Mouse (Mus musculus) cerebellum, adult 11-12 months (tissue): ENCODE results near the gene Dnah1.

Experiments used
- DNase-seq: peaks from one replicate; pipeline ENCODE4 v3.0.0; 2022

Dnah1 gene

DNA sequence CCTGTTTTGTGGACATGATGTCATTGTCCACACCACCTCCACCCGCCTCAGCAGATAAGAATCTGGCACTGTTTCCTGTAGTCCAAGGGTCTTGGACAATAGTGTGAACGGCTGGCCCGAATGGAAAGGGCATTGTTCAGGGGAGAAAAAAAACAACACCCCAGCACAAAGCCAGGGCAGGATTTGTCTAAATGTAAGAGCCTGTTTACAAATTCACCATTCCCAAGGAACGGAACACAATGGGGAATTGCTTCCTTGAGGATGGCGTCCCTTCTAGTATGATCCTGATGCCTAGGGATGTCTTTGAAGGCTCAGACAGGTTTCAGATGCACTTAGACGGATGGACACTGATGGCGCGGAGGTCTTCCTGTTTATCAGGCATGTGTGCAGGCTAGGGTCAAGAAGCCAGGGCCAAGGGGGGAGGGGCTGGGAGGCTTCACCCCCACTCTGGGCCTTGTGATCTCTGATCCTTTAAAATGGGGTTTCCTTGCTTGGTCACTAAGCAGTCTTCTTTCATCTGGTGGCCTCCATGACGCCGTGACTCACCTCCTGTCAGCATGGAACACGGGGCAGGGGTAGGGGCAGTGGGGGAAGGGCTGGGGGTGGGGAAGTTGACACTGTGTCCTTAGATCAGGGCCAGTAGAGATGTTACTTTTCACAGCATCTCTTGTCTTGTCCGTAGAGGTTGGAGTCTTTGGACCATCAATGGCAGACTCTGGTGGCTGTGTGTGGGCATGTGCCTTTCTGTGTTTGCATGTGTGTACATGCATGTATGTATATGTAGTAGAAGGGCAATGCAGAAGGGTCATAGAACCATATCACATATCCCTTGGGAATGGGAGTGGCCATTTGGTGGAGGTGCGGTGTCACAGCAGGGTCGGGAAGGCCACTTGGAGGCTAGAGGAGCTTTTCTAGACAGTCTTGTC lies 90.4 kb downstream of the Dnah1 start:
- no peak for DNase-seq

DNA sequence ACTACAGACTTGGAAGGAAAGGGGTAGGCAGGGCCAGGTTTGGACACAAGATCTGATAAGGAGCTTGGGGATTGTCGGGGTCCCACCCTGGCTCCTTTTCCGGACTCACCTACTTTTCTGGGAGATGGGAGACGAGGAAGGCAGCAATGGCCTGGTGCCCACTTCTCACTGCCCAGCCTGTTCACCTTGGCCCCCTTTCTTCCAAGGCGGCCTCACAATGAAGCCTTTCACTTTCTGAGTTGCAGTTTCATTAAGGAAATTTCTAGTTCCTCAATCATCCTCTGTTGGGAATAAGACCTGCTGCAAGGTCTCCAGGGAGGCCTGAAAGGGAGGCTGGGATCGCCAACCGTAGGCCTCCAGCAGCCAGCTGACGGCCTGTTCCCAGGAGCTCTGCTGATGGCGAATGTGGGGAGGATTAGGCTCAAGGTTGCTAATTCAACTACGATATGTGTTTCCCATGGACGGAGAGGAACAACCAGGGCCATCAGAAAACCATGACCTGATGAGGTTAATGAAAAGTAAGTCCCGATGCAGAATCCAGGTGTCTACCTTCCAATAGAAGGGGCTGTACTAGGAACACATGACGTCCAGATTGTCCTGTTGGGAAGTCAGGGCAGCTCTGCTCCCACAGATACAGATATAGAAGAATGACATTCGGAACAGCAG lies 91.2 kb downstream of the Dnah1 start:
- DNase-seq, result no peak

DNA sequence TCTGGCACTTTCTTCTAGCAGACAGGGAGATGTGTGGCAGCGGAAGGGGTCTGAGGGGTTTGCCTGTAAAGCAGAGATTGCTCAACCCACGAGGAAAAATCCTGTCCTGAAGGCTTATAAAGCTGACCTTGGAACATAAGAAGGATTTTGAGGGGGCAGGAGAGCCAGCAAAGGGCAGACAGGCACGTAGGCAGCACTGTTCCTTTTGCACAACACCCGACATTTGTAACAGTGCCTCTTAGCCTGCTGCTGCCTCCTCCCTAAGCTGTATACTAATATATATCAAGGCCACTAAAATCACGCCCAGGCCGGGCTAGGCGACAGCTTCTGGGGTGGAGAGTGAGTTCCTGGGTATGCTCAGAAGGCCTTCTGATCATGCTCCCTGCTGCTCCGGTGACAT lies 93.3 kb downstream of the Dnah1 start:
- no peak for DNase-seq

DNA sequence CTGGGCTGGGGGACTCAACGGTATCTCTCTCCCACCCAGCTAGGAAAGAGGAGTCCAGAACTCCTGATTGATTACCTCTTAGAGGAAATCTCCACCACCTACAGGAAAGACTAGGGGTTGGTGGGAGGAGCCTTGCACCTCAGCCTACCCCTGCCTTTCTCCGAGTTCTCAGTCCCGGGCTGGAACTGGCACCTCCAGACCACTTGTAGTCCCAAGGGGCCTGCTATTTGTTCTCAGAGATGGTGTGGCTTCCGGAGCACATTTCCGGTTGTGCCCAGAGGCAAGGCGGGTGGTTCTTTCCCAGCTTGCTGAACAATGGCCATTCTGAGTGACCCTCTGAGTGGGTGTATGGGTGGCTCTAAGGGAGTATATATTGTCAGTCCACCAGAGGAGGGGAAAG lies 95.5 kb downstream of the Dnah1 start:
- DNase-seq, result no peak

DNA sequence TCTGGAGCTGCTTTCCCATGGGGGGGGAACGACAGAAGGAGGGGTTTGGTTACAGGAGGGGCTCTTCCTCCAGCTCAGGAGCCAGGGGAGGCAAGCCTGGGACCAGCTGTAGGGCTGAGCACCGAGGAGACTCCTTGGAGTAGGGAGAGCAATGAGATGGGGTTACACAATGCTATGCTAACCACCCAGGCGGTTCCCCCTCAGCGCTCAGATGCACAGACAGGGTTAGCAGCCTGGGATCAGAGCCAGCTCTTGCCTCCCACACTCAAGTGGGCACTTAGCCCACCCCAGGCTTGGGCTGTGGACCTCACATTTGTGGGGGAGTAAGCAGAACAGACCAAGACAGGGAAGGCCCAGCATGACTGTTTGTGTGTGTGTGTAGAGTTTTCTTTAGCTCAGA lies 96.7 kb downstream of the Dnah1 start:
- no peak for DNase-seq

DNA sequence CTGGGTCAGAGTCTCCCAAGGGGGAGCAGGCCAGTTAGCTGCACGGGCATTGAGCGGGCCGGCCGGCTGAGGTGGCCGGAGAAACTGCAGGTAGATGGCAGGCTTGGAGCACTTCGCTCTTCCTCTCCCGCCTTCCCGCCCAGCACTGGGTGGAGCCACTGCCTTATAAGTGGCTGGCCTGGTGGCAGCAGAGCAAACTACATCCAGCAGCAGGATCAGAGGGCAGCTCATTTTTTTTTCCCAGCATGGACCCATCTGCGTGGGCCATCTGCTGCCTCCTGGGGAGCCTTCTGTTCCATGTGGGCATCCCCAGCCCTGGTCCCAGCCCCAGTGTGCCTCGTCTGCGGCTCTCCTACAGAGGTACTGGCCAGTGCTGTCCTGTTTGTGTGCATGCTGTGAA lies 106.0 kb downstream of the Dnah1 start, which contains the start of gene Sema3g:
Sema3g (plus strand) TSS at position 195 of the 400 bp plus-strand sequence.
- peak; percentile 87 for DNase-seq

DNA sequence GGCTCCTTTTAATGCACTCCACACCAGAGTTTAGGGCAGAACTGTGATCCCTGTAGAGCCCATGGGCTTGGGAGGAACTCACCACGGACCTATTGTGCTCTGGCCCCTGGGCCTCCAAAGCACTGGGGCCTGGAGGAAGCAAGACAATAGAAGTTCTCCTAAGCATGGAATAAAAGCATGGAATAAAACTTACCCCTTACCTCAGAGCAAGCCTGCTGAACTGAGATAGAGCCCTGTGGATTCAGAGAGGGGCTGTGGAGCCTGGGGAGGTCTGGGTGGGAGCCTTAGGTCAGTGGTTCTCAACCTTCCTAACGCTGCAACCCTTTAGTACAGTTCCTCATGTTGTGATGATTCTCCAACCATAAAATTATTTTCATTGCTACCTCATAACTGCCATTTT lies 106.8 kb downstream of the Dnah1 start, which contains the start of gene Nisch:
Nisch (minus strand) TSS at position 101 of the 400 bp plus-strand sequence.
- no peak for DNase-seq

DNA sequence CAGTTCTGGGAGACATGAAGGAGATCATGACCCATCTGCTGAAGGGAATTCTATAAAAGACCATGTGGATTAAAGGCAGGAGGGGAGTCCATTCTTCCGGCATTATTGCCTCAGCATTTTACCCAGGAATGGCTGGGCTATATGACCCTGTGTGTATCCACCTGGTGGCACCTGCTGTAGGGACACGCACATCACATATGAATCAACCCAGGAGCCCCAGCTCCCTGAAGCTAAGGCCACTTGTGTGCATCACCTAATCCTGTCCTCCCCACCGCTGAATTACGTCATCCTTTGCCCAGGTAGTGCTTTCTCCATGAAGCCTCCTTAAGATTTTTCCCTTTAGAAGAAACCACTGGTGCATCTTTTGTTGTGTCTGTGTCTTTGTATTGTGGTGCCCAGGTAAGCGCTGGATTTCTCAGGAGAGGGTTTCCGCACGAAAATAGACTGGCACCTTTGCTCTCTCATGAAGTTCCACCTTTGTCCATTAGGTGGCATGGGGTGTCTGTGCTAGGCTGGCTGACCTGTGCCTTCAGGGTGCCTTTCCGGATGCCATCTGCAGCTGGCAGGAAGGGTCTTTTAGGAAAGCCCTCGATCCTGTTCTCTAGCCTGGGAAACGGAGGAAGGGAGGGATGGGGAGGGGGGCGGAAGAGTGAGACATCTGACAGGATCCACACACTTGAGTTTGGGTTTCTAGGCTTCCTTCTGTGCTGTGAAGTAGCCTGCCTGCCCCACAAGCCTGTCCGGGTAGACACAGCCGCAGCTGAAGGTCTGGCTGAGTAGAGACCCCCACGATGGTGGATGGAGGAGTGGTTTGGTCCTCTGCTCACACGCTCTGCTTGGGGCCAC lies 108.3 kb downstream of the Dnah1 start:
- DNase-seq, result peak; percentile 68

DNA sequence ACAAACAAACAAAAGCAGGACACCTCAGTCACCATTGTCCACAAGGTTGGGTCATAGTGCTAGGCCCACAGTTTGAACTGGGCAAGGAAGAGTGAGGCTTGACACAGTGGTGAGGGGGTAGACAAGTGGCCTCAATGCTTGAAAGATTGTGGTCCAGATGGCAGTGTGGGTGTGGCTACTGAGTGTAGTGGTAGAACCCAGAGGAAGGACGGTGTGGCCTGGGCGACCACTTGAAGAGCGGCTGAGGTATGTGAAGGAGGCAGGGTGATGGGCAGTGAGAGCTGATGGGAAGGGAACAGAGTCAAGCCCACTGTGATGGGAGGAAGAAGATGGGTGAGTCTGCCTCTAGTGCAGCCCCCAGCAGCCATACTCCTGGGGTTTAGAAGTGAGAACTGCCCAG lies 109.0 kb downstream of the Dnah1 start:
- peak; percentile 41 for DNase-seq

DNA sequence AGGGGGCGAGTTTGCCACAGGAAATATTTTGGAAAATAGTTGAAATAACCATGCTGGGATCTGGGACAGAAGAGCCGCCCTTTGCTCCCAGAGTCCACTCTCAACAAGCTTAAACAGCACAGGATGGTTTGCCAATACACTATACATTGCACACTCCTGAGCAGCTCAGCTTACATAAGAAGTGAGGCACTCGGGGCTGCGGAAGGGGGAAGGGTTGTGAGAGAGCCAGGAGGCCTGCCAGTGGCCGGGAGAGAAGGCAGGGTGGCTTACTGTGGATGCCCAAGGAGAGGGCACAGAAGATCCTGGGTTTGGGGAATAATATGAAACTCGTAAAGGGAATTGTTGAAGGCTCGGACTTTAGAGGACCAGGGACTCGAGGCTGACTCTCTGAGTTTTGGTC lies 109.8 kb downstream of the Dnah1 start:
- no peak for DNase-seq

DNA sequence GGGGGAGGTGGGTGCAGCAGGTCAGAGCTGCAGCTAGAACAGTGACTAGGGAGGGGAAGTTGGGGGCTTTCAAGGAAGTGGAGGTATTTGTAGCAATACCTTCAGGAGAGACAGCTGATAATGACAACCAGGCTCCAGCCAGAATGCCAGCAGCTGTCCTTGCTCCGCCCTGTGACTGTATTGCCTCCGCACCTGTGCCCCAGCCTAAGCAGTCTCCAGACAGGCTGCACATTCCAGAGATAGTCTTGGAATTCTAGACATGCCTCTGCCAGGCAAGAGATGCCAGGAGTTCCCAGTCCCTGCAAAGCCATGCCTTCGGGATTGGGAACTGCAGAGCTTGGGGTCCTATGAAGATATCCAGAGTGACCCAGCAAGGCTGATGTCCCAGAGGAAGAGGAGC lies 111.2 kb downstream of the Dnah1 start:
- peak; percentile 9 for DNase-seq

DNA sequence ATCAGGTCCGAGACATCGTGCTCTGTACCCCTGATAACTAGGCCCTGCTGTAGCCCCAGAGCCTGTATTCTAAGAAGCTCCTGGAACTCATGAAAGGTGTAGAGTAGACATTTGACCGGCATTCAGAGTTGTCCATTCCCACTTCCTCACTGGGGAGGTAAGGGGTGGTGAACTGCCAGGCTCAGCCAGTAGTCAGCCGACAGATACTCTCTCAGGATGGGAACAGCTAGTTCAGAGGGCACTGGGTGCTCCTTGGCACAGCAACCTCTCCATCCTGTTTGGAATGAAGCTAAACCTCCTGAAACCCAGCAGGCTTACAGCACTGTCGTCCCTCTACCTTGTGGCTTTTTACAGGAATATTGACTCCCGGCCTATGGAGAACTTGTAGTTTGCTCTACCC lies 111.8 kb downstream of the Dnah1 start:
- no peak for DNase-seq
